Mouse (Mus musculus) brain, embryonic 14.5 days (tissue): ENCODE measurements around the gene Lsm11.
"Not testable (repeated sequence)": the region's sequence is repeated elsewhere in the genome, so short reads cannot be mapped to it uniquely, and the experiment has no call there.

Experiments
- CTCF ChIP-seq: fragments of 200-500 bp; IDR thresholded peaks from 2 replicates; pipeline ENCODE4 v1.5.1; 2012; ENCODE audit warnings: inconsistent platforms, mild to moderate bottlenecking, moderate library complexity, borderline replicate concordance; ENCODE audit not compliant: insufficient read depth, insufficient read length; ENCODE audit errors: extremely low read depth
- POLR2A ChIP-seq: fragments of 200-500 bp; IDR thresholded peaks from 2 replicates; pipeline ENCODE4 v1.6.1; 2012; ENCODE audit warnings: mild to moderate bottlenecking, inconsistent platforms, borderline replicate concordance; ENCODE audit not compliant: poor library complexity, insufficient read depth, insufficient read length, severe bottlenecking; ENCODE audit errors: extremely low read depth

DNA sequence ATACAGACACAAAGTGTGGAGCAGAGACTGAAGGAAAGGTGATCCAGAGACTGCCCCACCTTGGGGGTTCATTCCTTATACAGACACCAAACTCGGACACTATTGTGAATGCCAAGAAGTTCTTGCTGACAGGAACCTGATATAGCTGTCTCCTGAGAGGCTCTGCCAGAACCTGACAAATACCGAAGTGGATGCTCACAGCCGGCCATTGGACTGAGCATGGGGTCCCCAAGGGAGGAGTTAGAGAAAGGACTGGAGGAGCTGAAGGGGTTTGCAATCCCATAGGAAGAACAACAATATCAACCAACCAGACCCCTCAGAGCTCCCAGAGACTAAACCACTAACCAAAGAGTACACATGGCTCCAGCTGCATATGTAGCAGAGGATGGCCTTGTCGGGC, 65.4 kb downstream of the Lsm11 start:
- not testable (repeated sequence) for TF ChIP-seq CTCF, POLR2A
